Mouse (Mus musculus): ENCODE measurements around the gene Prm2. TPM values are rescaled to one million over a fixed set of nuclear protein-coding genes. Genes with fewer than 3 reads are reported as not detected.

Gene Prm2
- total RNA-seq, 2 experiments from 2014 or later: not detected

- DNase-seq (ENCODE audit: low spot score in 2 of 2): no peak
- intact Hi-C loops (cut with DNase I): loop anchor here (5.0 kb wide), 1 partner anchor 116 kb away; no protein-coding TSS in a partner anchor
Measured at GRCm38 (mm10) chr16:10783152-10783434, 12.8 kb downstream of the Prm2 start.

DNA sequence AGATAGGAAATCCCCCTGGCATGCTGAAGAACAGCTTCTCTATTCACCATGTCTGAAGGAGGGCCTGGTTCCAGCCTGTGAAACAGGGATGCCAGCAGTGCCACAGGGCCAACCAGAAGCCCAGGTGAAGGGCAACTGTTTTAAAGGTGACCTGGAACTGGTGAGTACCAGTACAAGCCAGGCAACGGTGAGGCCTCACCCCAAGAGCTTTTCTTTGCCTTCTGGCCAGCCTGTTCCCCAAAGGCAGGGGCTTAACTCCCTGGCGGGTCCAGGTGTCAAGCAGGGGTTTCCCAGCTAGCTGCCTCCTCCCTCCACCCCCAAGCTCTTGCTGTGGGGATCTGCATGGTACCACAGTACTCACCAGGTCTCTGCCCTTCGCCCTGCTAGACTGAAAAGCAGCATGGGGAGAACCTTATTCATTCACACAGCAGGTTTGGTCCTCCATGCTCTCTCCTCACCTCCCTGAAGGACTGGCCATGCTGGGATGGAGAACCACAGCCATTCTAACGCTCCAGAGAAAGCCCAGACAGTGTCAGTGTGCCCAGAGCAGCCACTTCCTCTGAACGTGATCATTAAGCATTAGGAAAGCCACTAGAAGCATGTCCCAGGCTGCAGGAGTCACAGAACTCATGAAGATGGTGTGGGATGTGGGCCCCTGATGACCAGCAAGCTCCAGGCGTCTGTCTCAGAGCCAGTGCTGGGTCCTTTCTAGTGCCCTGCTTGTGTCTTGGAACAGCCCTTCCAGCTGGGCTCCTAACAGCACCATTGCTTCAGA lies 13.4 kb downstream of the Prm2 start:
- intact Hi-C loops (cut with DNase I): loop anchor here (5.0 kb wide), 1 partner anchor 115 kb away; no protein-coding TSS in a partner anchor
- no peak for DNase-seq (ENCODE audit: low spot score in 2 of 2)

- DNase-seq (ENCODE audit: low spot score in 2 of 2): no peak
- intact Hi-C loops (cut with DNase I): loop anchor here (5.0 kb wide), 1 partner anchor 115 kb away; no protein-coding TSS in a partner anchor
Measured at GRCm38 (mm10) chr16:10781862-10782371, 14.0 kb downstream of the Prm2 start.

DNA sequence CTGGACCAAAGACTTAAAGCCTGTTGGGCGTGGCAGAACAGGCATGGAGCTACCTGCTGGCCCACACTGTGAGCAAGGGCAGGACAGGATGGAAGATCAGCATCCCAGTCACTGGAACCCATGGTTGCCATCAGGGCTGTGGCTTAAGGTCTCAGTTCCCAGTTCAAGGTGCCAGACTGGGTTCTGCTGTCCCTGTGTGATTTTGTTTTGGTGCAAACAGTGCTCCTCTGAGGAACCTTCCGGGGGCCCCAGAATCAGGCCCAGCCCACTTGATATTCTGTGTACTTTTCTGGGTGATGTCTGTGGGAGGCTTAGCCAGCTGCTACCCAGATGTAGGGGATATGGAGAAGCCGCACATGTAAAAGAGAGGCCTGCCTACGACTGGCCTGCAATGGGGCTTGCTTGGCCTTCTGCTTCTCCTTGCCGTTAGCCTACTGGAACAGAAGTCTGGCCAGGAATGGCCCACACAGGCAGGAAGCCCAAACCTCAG lies 15.3 kb downstream of the Prm2 start:
- intact Hi-C loops (cut with DNase I): loop anchor here (5.0 kb wide), 1 partner anchor 113 kb away; no protein-coding TSS in a partner anchor

DNA sequence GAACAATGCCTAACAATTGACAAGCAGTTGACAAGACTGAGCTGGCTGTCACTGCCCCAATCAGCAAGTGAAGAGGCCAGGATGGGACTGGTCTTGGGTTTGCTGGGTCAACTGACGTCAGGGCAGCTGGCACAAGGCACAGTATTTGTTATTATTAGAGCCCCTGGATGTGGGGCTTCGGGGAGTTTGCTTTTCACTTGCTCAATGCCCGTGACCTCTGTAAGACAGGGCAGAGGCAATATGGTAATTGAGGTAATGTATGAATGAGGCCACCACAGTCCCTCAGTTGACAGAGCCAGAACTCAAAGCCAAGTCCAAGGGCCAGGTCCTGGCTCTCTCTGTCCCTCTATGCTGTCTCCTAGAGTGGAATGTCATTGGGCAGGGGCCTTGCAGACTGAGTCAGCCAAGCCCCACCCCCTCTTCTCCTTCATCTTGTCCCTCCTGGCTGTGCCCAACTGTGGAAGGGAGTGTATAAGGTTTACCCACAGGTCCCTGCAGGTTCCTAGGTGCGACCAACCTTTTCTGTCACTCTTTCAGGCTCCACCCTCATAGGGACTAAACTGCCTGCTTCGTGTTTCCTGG lies 18.3 kb downstream of the Prm2 start:
- intact Hi-C loops (cut with DNase I): no loop called here
- DNase-seq (ENCODE audit: low spot score in 2 of 2): no peak

More for the DNA sequence above, 15.3 kb downstream of the Prm2 start:
- DNase-seq (ENCODE audit: low spot score in 2 of 2): no peak

DNA sequence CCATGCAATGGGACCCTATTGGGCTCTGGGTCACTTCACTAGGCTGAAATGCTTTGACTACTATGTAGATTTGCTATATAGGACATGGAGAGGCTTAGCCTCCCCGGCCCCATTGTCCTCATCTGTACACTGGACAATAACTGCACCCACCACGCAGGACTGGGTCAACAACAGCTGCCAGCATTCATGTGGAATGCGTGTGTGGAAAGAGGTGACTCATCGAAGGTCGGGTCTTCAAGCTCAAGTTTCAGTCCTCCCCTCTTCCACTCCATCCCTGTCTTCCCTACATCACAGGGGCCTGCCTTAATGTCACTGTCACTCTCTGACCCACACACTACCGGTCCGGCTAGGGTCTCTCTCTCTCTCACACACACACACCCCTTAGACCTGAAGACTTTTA lies 19.6 kb downstream of the Prm2 start:
- intact Hi-C loops (cut with DNase I): no loop called here
- no peak for DNase-seq (ENCODE audit: low spot score in 2 of 2)

- no peak for DNase-seq (ENCODE audit: low spot score in 2 of 2)
- intact Hi-C loops (cut with DNase I): no loop called here
Measured at GRCm38 (mm10) chr16:10774726-10775125, 21.2 kb downstream of the Prm2 start.

GRCm38 (mm10) chr16:10773543-10773942 lies 22.4 kb downstream of the Prm2 start:
- no peak for DNase-seq (ENCODE audit: low spot score in 2 of 2)
- intact Hi-C loops (cut with DNase I): no loop called here

- DNase-seq (ENCODE audit: low spot score in 2 of 2): no peak
- intact Hi-C loops (cut with DNase I): no loop called here
Measured at GRCm38 (mm10) chr16:10771769-10772510, 24.0 kb downstream of the Prm2 start.

DNA sequence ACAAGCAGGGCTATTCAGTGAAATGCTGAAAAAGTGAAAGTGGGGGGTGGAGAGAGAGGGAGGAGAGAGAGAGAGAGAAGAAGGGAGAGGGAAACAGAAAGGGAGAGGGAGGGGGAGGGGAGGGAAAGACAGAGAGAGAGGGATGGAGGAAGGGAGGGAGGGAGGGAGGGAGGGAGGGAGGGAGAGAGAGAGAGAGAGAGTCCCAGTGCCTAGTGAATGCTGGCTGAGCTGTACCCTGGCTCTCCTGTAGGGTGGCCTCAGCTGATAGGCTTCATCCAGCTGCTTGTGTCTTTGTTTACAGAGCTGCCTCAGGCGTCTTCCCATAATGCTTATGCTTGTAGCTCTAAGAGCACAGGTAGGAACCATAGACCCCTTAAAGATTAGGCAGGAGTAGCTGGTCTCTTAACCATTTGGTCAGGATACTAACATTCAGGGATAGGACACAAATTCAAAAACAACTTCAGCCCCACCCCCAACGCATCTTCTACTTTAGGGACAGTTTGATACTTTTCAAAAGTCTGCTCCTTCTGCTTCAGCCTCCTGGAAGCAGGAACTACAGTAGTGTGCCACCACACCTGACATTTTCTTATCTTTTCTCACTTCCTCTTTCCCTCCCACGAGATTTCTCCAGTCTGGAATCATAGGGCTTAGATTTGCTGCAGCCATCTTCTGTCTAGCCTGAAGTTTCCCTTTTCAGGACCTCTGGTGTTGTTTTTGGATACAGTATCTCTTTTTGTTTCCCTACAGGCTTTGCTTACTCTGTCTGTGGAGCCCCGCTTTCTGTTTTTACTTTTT lies 25.2 kb downstream of the Prm2 start:
- intact Hi-C loops (cut with DNase I): no loop called here
- no peak for DNase-seq (ENCODE audit: low spot score in 2 of 2)

- intact Hi-C loops (cut with DNase I): no loop called here
- peak; percentile 15 to 51 for DNase-seq (ENCODE audit: low spot score in 2 of 2)
Measured at GRCm38 (mm10) chr16:10769661-10770060, 26.3 kb downstream of the Prm2 start.

DNA sequence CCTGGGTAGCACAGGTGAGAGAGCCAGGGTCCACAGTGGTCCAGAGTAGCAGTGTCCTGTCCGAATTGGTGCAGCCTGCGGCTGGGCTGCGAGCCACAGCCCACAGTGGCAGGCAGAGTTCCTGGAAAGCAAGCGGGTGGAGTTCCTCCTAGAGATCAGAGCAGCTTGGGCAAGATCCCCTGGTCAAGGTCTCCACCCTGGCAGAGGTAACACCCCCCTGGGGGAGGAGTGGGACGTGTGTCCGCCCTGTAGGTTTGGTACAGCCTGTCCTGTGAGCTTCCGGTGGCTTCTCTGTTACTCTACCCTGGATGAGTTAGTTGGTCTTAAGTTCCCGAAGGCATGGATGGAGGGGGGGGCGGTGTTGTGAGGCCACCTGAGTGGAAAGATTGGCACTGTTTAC lies 27.1 kb downstream of the Prm2 start:
- intact Hi-C loops (cut with DNase I): no loop called here
- DNase-seq (ENCODE audit: low spot score in 2 of 2): no peak

- DNase-seq (ENCODE audit: low spot score in 2 of 2): peak; percentile 73 to 77
- intact Hi-C loops (cut with DNase I): no loop called here
Measured at GRCm38 (mm10) chr16:10767158-10767557, 28.8 kb downstream of the Prm2 start.

GRCm38 (mm10) chr16:10764323-10764722 lies 31.6 kb downstream of the Prm2 start:
- DNase-seq (ENCODE audit: low spot score in 2 of 2): no peak
- intact Hi-C loops (cut with DNase I): no loop called here

DNA sequence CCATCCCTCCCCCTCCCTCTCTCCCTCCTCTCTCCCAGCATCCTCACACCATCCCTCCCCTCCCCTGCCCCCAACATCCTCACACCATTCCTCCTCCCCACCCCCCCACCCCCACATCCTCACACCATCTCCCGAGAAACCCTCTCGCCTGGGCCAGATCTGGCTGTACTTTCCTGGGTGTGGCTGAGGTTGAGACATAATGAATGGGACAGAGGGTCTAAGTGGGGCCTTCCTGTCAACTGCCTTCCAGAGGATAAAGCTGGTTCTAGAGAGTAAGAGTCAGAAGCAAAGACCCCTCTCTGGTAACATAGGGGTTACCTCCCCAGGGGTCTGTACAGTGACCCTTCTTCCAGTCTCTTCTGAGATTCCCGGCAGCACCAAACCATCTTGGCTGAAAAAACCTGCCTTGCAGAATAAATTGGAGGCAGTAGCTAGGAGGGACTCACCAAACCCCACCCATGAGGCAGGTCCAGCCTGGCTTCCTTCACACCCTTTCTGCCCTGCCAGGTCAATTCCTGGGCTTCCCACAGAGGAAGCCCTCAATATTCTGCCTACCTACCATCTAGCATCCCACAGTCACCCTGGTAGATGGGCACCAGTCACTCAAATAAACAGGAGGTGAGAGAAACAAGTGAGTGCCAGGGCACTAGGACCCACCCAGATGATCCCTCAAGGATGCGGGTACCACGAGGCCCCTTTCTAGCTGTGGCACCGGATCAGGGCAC lies 32.2 kb downstream of the Prm2 start:
- DNase-seq (ENCODE audit: low spot score in 2 of 2): no peak
- intact Hi-C loops (cut with DNase I): no loop called here

DNA sequence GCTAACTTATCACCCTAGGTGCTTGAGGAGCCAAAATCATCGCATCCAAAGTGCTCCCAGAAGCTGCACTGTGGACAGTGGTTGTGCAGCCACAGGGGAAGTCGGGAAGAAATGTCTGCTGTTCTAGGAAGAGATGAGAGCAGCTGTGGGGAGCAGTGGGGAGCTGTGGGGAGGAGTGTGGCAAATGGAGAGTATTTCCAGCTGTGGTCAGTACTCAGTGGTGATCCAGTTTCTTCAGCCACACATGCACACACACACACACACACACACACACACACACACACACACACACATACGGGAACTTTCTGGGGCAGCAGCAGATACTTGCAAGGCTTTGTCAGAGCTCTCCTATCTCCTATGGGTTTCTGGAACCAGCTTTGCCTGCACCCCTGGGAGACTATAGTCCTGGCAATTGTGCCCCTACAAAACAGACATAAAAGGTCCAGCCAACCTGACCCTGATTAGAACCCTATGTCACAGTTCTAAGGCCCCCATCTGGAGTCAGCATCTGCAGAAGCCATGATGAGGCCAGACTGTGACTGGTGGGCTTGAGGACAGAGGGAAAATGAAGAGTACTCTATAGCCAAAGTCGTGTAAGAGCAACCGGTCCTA lies 33.3 kb downstream of the Prm2 start:
- no peak for DNase-seq (ENCODE audit: low spot score in 2 of 2)

DNA sequence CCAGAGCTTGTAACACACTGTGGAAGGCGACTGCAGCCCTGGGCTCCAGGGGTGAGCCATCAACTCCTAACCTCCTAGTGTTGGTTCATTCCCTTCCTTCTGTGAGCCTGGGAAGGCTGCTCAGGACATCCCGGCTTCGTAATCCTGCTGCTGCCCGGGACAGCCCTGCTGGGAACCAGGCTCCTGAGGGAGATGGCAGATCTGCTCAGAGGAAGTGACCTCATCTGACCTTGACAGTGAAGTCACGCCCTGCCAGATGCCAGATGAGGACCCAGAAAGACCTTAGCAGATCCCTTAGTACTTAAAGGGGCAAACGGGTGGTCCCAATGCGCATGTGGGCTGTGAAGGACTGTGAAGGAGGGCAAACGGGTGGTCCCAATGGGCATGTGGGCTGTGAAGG lies 34.8 kb downstream of the Prm2 start:
- intact Hi-C loops (cut with DNase I): no loop called here
- no peak for DNase-seq (ENCODE audit: low spot score in 2 of 2)

More for the DNA sequence above, 33.3 kb downstream of the Prm2 start:
- intact Hi-C loops (cut with DNase I): no loop called here

- no peak for DNase-seq (ENCODE audit: low spot score in 2 of 2)
- intact Hi-C loops (cut with DNase I): no loop called here
Measured at GRCm38 (mm10) chr16:10756168-10756567, 39.8 kb downstream of the Prm2 start.
